Mouse (Mus musculus) megakaryocyte progenitor cell, adult 5-6 weeks (primary cell): ENCODE measurements at regions not wholly inside any gene's neighbourhood (a gene's known extent, or its start where the extent isn't known, plus 50 kb on each side); places are given as distances from the start of the nearest gene placed in this dataset.

Source experiments
- ATAC-seq: replicated peaks from 2 replicates; pipeline ENCODE4 v1.8.0; 2016; ENCODE audit warnings: mild to moderate bottlenecking, moderate TSS enrichment, inconsistent platforms; ENCODE audit not compliant: poor library complexity

GRCm38 (mm10) chr2:108877676-108878075 lies 402.9 kb upstream of the Kif18a start:
- ATAC-seq, result no peak

- no peak for ATAC-seq
Observed at GRCm38 (mm10) chr2:108904121-108904733, 376.3 kb upstream of the Kif18a start.

GRCm38 (mm10) chr2:108913555-108913954 lies 367.0 kb upstream of the Kif18a start:
- ATAC-seq, result no peak

GRCm38 (mm10) chr2:108913967-108914366 lies 366.6 kb upstream of the Kif18a start:
- no peak for ATAC-seq

GRCm38 (mm10) chr2:108919500-108920045 lies 361.0 kb upstream of the Kif18a start:
- ATAC-seq, result no peak

GRCm38 (mm10) chr2:108920111-108920510 lies 360.4 kb upstream of the Kif18a start:
- ATAC-seq, result no peak

GRCm38 (mm10) chr2:108935981-108936762 lies 344.4 kb upstream of the Kif18a start:
- no peak for ATAC-seq

GRCm38 (mm10) chr2:108980921-108981320 lies 299.6 kb upstream of the Kif18a start:
- ATAC-seq, result no peak

GRCm38 (mm10) chr2:109016223-109016622 lies 264.3 kb upstream of the Kif18a start:
- ATAC-seq, result no peak

GRCm38 (mm10) chr2:109017018-109017707 lies 263.4 kb upstream of the Kif18a start:
- no peak for ATAC-seq

GRCm38 (mm10) chr2:109038131-109038695 lies 242.3 kb upstream of the Kif18a start:
- ATAC-seq, result no peak
